Mouse (Mus musculus): ENCODE measurements around the gene Fam120a. TPM values are rescaled to one million over a fixed set of nuclear protein-coding genes. Genes with fewer than 3 reads are reported as not detected.

The Fam120a gene
- total and polyA plus RNA-seq, 3 experiments, result 113 to 260 (median 186) TPM

DNA sequence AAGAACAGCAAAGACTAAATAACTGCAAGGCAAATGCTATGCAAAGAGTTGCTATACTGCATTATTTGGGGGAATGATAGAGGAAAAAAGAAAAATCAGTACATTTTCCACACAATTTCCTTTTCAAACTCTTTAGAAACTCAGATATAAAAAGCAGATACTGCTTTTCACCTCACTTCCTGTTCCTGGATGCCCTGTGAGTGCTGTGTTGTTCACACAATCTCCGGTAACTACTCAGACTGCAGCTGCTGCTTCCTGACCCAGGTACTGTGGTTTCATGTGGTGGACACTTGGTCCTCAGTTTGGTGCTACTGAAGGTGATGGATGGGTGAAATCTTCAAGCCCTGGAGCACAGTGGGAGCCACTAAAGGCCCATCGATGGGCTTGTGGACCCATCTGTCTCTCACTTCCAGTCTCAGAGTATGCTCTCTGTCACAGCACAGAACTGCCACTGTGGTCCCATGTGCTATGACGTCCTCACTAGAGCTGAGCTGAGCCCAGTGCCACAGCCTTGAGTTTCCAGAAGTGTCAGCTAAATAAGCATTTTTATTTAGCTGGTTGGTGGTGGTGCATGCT is 38.2 kb downstream of the Fam120a start:
- ATAC-seq (ENCODE audit: extremely low read depth, insufficient number of reproducible peaks, low FRiP score, poor library complexity, severe bottlenecking), result no peak

DNA sequence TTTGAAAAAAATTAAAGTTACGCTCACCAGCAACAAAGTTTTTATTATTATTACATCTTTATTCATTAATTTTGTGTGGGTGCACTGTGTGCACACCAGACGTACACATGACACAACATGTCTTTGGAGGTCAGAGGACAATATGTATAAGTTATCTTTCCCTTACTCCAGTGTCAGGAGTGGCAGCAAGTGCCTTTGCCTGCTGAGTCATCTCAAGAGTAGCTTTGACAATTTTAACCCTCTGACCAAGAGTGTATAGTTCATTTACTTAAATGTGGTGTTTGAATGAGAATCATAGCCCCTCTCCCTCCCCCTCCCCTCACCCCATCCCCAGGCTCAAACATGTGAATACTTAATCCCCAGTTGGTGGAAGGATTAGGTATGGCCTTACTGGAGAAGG is 40.2 kb downstream of the Fam120a start:
- peaks cover 94% of the 10 kb centered on the region for H3K36me3 ChIP-seq (replicated peaks)

More for the DNA sequence above, 38.2 kb downstream of the Fam120a start:
- TF ChIP-seq TAL1 (conservative IDR thresholded peaks at IDR 0.05; ENCODE audit: low read depth, low read length) (no peak), GATA2 (IDR thresholded peaks at IDR 0.05; ENCODE audit: borderline replicate concordance, low read depth, low read length) (no peak), GATA1 (IDR thresholded peaks at IDR 0.05; ENCODE audit: borderline replicate concordance, low read length) (no peak), POLR2AphosphoS5 (IDR thresholded peaks at IDR 0.05; ENCODE audit: insufficient replicate concordance, low read depth, low read length) (no peak), CTCF (IDR thresholded peaks at IDR 0.05; ENCODE audit: low read depth, low read length) (no peak)
- Histone ChIP-seq H3K4me1 (ENCODE audit: insufficient read depth, low read depth, low read length) (peaks cover 51% of the 10 kb centered on the region), H3K9me3 (replicated peaks) (no peaks in the 10 kb centered on the region), H3K36me3 (replicated peaks) (peaks cover 94% of the 10 kb centered on the region), H3K27me3 (ENCODE audit: insufficient read depth, low read length) (no peaks in the 10 kb centered on the region), H3K4me3 (ENCODE audit: low read depth, low read length) (no peak overlapping the region)
- DNase-seq (ENCODE audit: low spot score), result no peak

DNA sequence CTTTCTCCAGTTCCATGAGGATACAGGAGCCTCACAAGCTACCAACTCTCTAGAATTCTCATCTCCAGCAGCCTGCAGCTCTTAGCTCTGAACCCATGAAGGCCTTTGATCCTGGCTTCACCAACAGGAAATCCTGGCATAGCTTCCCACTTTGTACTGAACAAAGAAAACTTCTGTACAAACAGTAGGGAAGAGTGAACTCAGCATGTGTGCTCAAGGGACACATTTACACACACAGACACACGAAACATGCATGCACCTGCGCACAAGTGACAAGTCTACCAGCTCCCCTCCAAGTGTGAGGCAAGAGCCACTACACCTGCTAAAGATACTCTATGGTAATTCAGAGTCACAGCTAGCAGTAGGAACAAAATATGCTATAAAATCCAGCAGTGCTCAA is 45.1 kb downstream of the Fam120a start:
- Histone ChIP-seq H3K36me3 (replicated peaks) (peaks cover 92% of the 10 kb centered on the region), H3K4me3 (ENCODE audit: low read depth, low read length) (no peak overlapping the region), H3K27me3 (ENCODE audit: insufficient read depth, low read length) (no peaks in the 10 kb centered on the region), H3K9me3 (replicated peaks) (no peaks in the 10 kb centered on the region), H3K4me1 (ENCODE audit: insufficient read depth, low read depth, low read length) (peaks cover 3% of the 10 kb centered on the region; the same call in 1 of the 2 replicates)
- TF ChIP-seq CTCF (IDR thresholded peaks at IDR 0.05; ENCODE audit: low read depth, low read length), result no peak
- no peak for ATAC-seq (ENCODE audit: extremely low read depth, insufficient number of reproducible peaks, low FRiP score, poor library complexity, severe bottlenecking)
- no peak for DNase-seq (ENCODE audit: low spot score)

More for the DNA sequence above, 40.2 kb downstream of the Fam120a start:
- H3K9me3 ChIP-seq (replicated peaks), result no peaks in the 10 kb centered on the region
- peaks cover 31% of the 10 kb centered on the region for H3K4me1 ChIP-seq (ENCODE audit: insufficient read depth, low read depth, low read length)
- TF ChIP-seq GATA2 (IDR thresholded peaks at IDR 0.05; ENCODE audit: borderline replicate concordance, low read depth, low read length) (no peak), POLR2AphosphoS5 (IDR thresholded peaks at IDR 0.05; ENCODE audit: insufficient replicate concordance, low read depth, low read length) (no peak), TAL1 (conservative IDR thresholded peaks at IDR 0.05; ENCODE audit: low read depth, low read length) (no peak), CTCF (IDR thresholded peaks at IDR 0.05; ENCODE audit: low read depth, low read length) (no peak), GATA1 (IDR thresholded peaks at IDR 0.05; ENCODE audit: borderline replicate concordance, low read length) (no peak)
- H3K27me3 ChIP-seq (ENCODE audit: insufficient read depth, low read length), result no peaks in the 10 kb centered on the region
- H3K4me3 ChIP-seq (ENCODE audit: low read depth, low read length), result no peak overlapping the region
- ATAC-seq (ENCODE audit: extremely low read depth, insufficient number of reproducible peaks, low FRiP score, poor library complexity, severe bottlenecking) (no peak), DNase-seq (ENCODE audit: low spot score) (no peak)

DNA sequence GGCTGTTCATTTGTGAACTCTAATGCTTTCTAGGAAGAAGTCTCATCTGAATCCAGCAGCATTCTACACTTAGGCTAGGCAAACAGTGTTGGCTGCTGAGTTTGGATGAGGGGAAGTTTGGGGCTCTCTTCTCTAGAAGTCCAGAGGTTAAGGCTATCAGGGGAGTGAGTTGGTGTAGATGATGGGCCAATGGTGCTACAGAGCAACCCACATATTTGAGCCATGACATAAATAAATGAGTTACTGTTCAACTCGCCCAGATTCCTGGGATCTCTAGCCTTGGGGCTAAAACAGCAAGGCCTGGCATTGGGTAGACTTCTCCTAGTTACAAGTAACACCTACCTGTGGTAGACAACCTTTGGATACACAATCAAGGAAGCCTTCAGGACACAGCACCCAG is 46.6 kb downstream of the Fam120a start:
- H3K4me3 ChIP-seq (ENCODE audit: low read depth, low read length), result no peak overlapping the region
- H3K36me3 ChIP-seq (replicated peaks), result peaks cover 91% of the 10 kb centered on the region
- TF ChIP-seq GATA2 (IDR thresholded peaks at IDR 0.05; ENCODE audit: borderline replicate concordance, low read depth, low read length) (no peak), CTCF (IDR thresholded peaks at IDR 0.05; ENCODE audit: low read depth, low read length) (no peak), POLR2AphosphoS5 (IDR thresholded peaks at IDR 0.05; ENCODE audit: insufficient replicate concordance, low read depth, low read length) (no peak), GATA1 (IDR thresholded peaks at IDR 0.05; ENCODE audit: borderline replicate concordance, low read length) (no peak), TAL1 (conservative IDR thresholded peaks at IDR 0.05; ENCODE audit: low read depth, low read length) (no peak)

DNA sequence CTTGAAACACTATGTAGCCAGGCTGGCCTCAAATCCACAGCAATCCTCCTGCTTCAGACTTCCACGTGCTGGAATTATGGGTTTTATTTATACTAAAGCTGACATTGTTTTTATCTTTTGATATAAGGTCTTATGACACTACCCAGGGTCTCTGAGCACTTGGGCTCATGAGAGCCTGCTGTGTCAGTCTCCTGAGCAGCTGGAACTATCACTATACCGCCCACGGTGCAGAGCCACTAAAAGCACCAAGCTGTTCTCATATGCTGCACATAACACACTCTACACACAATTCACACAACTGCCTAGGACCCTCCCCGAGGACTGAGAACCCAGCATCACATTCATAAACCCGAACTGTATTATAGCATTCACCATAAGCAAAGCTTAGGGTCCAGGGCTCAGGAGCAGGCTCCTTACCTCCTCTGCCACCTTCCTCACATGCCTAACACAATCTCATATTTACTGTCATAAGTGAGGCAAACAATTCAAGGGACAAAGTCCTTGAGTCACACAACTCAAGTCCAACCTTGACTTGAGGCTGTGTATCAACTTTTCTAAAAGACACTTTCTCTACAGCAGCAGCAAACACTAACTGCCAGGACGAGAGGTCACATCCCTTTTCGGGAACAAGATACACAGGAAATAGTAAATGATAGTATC is 47.9 kb downstream of the Fam120a start:
- TF ChIP-seq CTCF (IDR thresholded peaks at IDR 0.05; ENCODE audit: low read depth, low read length) (no peak), GATA1 (IDR thresholded peaks at IDR 0.05; ENCODE audit: borderline replicate concordance, low read length) (no peak), GATA2 (IDR thresholded peaks at IDR 0.05; ENCODE audit: borderline replicate concordance, low read depth, low read length) (no peak), POLR2AphosphoS5 (IDR thresholded peaks at IDR 0.05; ENCODE audit: insufficient replicate concordance, low read depth, low read length) (no peak), TAL1 (conservative IDR thresholded peaks at IDR 0.05; ENCODE audit: low read depth, low read length) (no peak)
- Histone ChIP-seq H3K27me3 (ENCODE audit: insufficient read depth, low read length) (no peaks in the 10 kb centered on the region), H3K9me3 (replicated peaks) (no peaks in the 10 kb centered on the region), H3K36me3 (replicated peaks) (peaks cover 94% of the 10 kb centered on the region), H3K4me1 (ENCODE audit: insufficient read depth, low read depth, low read length) (peaks cover 3% of the 10 kb centered on the region; the same call in 1 of the 2 replicates), H3K4me3 (ENCODE audit: low read depth, low read length) (no peak overlapping the region)
- DNase-seq (ENCODE audit: low spot score) (no peak), ATAC-seq (ENCODE audit: extremely low read depth, insufficient number of reproducible peaks, low FRiP score, poor library complexity, severe bottlenecking) (no peak)

More for the DNA sequence above, 46.6 kb downstream of the Fam120a start:
- DNase-seq (ENCODE audit: low spot score) (no peak), ATAC-seq (ENCODE audit: extremely low read depth, insufficient number of reproducible peaks, low FRiP score, poor library complexity, severe bottlenecking) (no peak)
- Histone ChIP-seq H3K9me3 (replicated peaks) (no peaks in the 10 kb centered on the region), H3K27me3 (ENCODE audit: insufficient read depth, low read length) (no peaks in the 10 kb centered on the region), H3K4me1 (ENCODE audit: insufficient read depth, low read depth, low read length) (peaks cover 3% of the 10 kb centered on the region; the same call in 1 of the 2 replicates)

DNA sequence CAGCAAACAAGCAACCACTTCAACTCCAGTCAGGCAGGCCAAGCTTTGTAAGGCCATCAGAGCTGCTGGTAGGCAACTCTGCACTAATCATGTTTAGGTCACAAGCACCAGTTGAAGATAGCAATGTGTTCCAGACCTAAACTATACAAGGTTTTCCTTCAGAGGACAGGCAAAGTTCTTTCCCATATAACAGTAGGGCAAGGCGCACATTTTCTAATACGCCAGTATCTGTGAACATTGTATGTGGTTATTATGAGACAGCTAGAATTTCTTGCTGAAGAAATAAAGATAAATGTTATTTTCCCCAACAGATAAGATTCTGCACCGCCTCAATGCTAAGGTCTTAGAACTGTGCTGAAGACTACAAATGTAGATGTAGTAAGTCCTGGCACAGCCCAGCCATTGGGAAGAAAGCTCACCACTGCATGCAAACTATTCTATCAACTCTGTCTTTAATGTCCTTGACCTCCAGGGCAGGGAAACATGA is 50.7 kb downstream of the Fam120a start:
- Histone ChIP-seq H3K4me1 (ENCODE audit: insufficient read depth, low read depth, low read length) (peaks cover 3% of the 10 kb centered on the region; the same call in 1 of the 2 replicates), H3K4me3 (ENCODE audit: low read depth, low read length) (no peak overlapping the region), H3K27me3 (ENCODE audit: insufficient read depth, low read length) (no peaks in the 10 kb centered on the region), H3K9me3 (replicated peaks) (no peaks in the 10 kb centered on the region), H3K36me3 (replicated peaks) (peaks cover 91% of the 10 kb centered on the region)
- TF ChIP-seq TAL1 (conservative IDR thresholded peaks at IDR 0.05; ENCODE audit: low read depth, low read length), result no peak
- no peak for TF ChIP-seq GATA2 (IDR thresholded peaks at IDR 0.05; ENCODE audit: borderline replicate concordance, low read depth, low read length)
- no peak for TF ChIP-seq GATA1 (IDR thresholded peaks at IDR 0.05; ENCODE audit: borderline replicate concordance, low read length)
- TF ChIP-seq POLR2AphosphoS5 (IDR thresholded peaks at IDR 0.05; ENCODE audit: insufficient replicate concordance, low read depth, low read length), result no peak
- no peak for TF ChIP-seq CTCF (IDR thresholded peaks at IDR 0.05; ENCODE audit: low read depth, low read length)
- DNase-seq (ENCODE audit: low spot score) (no peak), ATAC-seq (ENCODE audit: extremely low read depth, insufficient number of reproducible peaks, low FRiP score, poor library complexity, severe bottlenecking) (no peak)
